Mouse (Mus musculus) hindbrain, embryonic 10.5 days (tissue): ENCODE data around the gene Zfp119b. TPM values are rescaled to one million over a fixed set of nuclear protein-coding genes. Genes with fewer than 3 reads are reported as not detected.
"Not testable (repeated sequence)": the region's sequence is repeated elsewhere in the genome, so short reads cannot be mapped to it uniquely, and the experiment has no call there.

Experiments used
- DNase-seq: peaks from one replicate; pipeline ENCODE4 v3.0.0-alpha.2; 2017; ENCODE audit warnings: low spot score
- H3K27ac ChIP-seq: fragments of 300-500 bp; sonication (generic); 2 replicates; pipeline ENCODE4 v1.5.1; 2016; ENCODE audit warnings: mild to moderate bottlenecking, moderate library complexity
- H3K27me3 ChIP-seq: fragments of 300-500 bp; sonication (generic); 2 replicates; pipeline ENCODE4 v1.6.1; 2016; ENCODE audit warnings: mild to moderate bottlenecking; ENCODE audit not compliant: poor library complexity, insufficient read depth, severe bottlenecking
- H3K36me3 ChIP-seq: fragments of 300-500 bp; sonication (generic); 2 replicates; pipeline ENCODE4 v1.6.1; 2016; ENCODE audit warnings: mild to moderate bottlenecking, moderate library complexity
- H3K4me1 ChIP-seq: fragments of 300-500 bp; sonication (generic); replicated peaks from 2 replicates; pipeline ENCODE4 v1.6.1; 2016; ENCODE audit warnings: mild to moderate bottlenecking
- H3K4me3 ChIP-seq: fragments of 300-500 bp; sonication (generic); 2 replicates; pipeline ENCODE4 v1.5.1; 2016; ENCODE audit warnings: mild to moderate bottlenecking, moderate library complexity
- H3K9me3 ChIP-seq: fragments of 300-500 bp; sonication (generic); 2 replicates; pipeline ENCODE4 v1.6.1; 2016; ENCODE audit warnings: mild to moderate bottlenecking, moderate library complexity
- WGBS: fragments of 180-500 bp; shearing (Covaris S2); methylation state at CpG from one replicate; pipeline ENCODE4 v1.1.7; 2016; 5-methylcytosine and 5-hydroxymethylcytosine counted together
- polyA plus RNA-seq: library from polyadenylated mRNA; unstranded; fragments of >200 nt; fragmentation: Nextera tagmentation; extraction: Ambion mirVana; gene quantifications from 2 replicates; pipeline ENCODE4 v1.2.1, GENCODE M21; 2016

The Zfp119b gene
- polyA plus RNA-seq, 1 experiment from 2014 or later: 4.6 TPM

DNA sequence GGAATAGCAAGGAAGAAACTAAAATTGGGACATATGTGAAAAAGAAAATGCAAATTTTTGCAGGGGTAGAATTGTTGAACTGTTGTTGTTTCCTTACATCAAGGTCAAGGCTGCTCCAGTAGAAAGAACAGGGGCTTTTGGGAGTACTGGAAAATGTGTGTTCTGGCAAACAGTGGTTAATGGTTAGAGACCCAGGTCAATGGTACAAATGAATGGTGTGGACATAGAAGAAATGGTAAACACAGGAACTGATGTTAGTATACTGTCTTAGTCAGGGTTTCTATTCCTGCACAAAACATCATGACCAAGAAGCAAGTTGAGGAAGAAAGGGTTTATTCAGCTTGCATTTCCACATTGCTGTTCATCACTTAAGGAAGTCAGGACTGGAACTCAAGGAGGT is 42.6 kb downstream of the Zfp119b start:
- H3K4me1 ChIP-seq: no peaks in the 10 kb centered on the region
- no peaks in the 10 kb centered on the region for H3K27me3 ChIP-seq
- DNase-seq: no peak
- no peaks in the 10 kb centered on the region for H3K36me3 ChIP-seq
- H3K9me3 ChIP-seq: no peaks in the 10 kb centered on the region
- H3K27ac ChIP-seq: no peak overlapping the region
- no peak overlapping the region for H3K4me3 ChIP-seq

DNA sequence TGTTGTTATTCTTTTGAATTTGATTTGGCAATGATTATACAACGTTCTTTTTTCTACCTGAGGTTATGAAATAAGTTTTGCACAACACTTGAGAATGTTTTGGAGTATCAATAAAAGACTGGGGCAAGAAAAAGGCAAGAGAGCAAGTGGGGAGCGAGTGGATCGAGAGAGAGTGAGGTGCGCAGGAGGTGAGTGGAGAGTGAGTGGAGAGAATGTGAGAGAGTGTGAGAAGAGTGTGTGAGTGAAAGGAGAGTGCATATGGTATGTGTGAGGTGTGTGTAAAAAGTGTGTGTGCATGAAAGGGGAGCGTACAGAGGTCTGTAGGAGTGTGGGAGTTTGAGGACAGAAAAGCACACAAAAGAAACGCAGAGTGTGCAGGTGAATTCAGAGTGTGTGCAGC is 45.2 kb downstream of the Zfp119b start:
- Histone ChIP-seq H3K4me3 (no peak overlapping the region), H3K9me3 (no peaks in the 10 kb centered on the region; the same call in 1 of the 2 replicates), H3K27ac (no peak overlapping the region), H3K36me3 (no peaks in the 10 kb centered on the region), H3K4me1 (no peaks in the 10 kb centered on the region), H3K27me3 (no peaks in the 10 kb centered on the region)
- WGBS: 77% methylated on average over 6 of the region's 6 CpGs
- DNase-seq: no peak

DNA sequence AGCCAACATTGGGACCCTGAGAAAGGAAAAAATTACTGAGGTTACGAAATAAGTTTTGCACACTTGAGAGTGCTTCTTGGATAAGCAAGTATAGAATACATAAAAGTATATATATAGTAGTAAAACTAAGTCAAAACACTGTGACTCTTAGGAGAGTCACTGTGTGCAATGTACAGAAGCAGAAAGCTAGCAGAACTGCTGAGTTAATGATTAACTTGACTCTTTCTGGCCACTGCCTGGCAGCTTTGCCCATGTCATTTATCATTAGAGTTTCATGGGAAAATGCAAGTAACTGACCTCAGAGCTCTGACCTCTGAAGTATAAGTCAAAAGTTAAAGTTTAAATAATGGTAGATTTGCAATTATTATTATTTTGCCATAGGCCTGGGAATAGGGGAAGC is 45.6 kb downstream of the Zfp119b start:
- no peaks in the 10 kb centered on the region; the same call in 1 of the 2 replicates for H3K36me3 ChIP-seq
- 86% methylated on average over 1 of the region's 1 CpGs for WGBS
- no peaks in the 10 kb centered on the region for H3K4me1 ChIP-seq

DNA sequence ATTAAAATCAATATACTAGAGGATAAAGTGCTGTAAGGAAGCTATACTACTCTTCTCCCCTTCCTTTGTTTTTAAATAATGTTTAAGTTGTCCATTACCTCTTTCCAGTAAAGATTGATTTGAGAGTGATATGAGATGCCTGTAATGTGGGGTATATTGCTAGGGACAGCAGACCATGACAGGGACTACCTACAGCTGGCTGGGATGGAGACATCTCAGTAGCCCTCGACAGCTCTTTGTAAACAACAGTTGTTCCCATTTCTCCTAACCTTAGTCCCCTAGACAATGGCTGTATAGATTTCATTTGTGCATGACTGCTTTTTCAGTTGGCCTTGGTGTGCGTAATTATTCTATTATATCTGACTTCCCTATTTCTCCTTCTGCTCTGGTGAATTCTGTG is 46.2 kb downstream of the Zfp119b start:
- Histone ChIP-seq H3K4me1 (no peaks in the 10 kb centered on the region), H3K36me3 (peaks cover 6% of the 10 kb centered on the region), H3K27me3 (no peaks in the 10 kb centered on the region), H3K4me3 (no peak overlapping the region), H3K9me3 (peaks cover 5% of the 10 kb centered on the region), H3K27ac (no peak overlapping the region)
- WGBS: 61% methylated on average over 2 of the region's 2 CpGs
- DNase-seq: no peak

More for the DNA sequence above, 45.6 kb downstream of the Zfp119b start:
- H3K27ac ChIP-seq: no peak overlapping the region
- DNase-seq: no peak
- H3K9me3 ChIP-seq: no peaks in the 10 kb centered on the region; the same call in 1 of the 2 replicates
- H3K4me3 ChIP-seq: no peak overlapping the region
- no peaks in the 10 kb centered on the region for H3K27me3 ChIP-seq

DNA sequence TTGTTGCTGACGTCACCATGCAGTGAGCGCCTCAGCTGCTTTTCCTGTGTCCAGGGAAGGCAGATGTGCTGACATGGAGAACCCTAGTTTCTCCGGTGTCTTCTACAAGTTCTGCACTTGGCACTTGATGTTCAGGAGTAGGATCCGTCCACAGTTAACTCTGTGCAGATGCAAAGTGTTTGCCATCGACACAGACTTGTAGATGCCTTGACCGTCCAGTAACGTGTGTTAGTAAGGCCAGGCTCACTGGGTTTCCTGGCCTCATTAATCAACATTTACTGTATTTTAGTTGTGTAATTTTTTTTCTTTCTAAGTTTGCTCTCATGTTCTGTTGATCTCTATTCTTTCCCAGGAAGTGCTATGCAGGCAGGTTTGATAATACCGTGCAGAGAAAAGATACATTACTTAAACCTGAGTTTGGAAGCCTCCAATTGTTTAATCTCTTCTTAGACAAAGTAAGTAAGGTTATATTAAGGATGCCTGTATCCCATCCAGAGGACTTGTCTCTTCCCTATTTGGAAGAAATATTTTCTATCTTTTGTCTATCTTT is 56.8 kb downstream of the Zfp119b start:
- WGBS: 17% methylated on average over 6 of the region's 8 CpGs
- not testable (repeated sequence) for H3K27me3 ChIP-seq, H3K9me3 ChIP-seq, H3K4me1 ChIP-seq
- H3K27ac ChIP-seq: peak overlapping the region; percentile 75
- H3K4me3 ChIP-seq: peak overlapping the region; percentile 54
- DNase-seq: peak; percentile 10
- peaks cover 29% of the 10 kb centered on the region for H3K36me3 ChIP-seq

Other genes starting within 250 kb of the Zfp119b start
- gene Pot1b, start 236.9 kb downstream of the Zfp119b start, polyA plus RNA-seq: 9.8 and 12.2 TPM in 2 replicates
- gene Adgre4, start 199.5 kb downstream of the Zfp119b start, polyA plus RNA-seq: 0.06 and 0.09 TPM in 2 replicates
- 6.3 and 8.3 TPM in 2 replicates for gene Zfp119a, start 70.6 kb downstream of the Zfp119b start, polyA plus RNA-seq
- gene Zfp959, start 57.4 kb downstream of the Zfp119b start, polyA plus RNA-seq: 12.1 and 13.3 TPM in 2 replicates
- gene Ebi3, start 3.1 kb upstream of the Zfp119b start, polyA plus RNA-seq: 1.9 and 2.8 TPM in 2 replicates
- gene Yju2, start 9.6 kb upstream of the Zfp119b start, polyA plus RNA-seq: 28.5 and 31.3 TPM in 2 replicates
- gene Shd, start 21.0 kb upstream of the Zfp119b start, polyA plus RNA-seq: 52.0 and 105 TPM in 2 replicates
- 67.6 and 99.5 TPM in 2 replicates for gene Fsd1, start 37.0 kb upstream of the Zfp119b start, polyA plus RNA-seq
- gene Stap2, start 56.1 kb upstream of the Zfp119b start, polyA plus RNA-seq: 6.0 and 8.3 TPM in 2 replicates
- gene Mpnd, start 56.2 kb upstream of the Zfp119b start, polyA plus RNA-seq: 131 and 177 TPM in 2 replicates
- 161 and 163 TPM in 2 replicates for gene Sh3gl1, start 87.1 kb upstream of the Zfp119b start, polyA plus RNA-seq
- 35.3 and 46.0 TPM in 2 replicates for gene Chaf1a, start 90.9 kb upstream of the Zfp119b start, polyA plus RNA-seq
- gene Ubxn6, start 125.5 kb upstream of the Zfp119b start, polyA plus RNA-seq: 38.7 and 52.7 TPM in 2 replicates
- 186 and 190 TPM in 2 replicates for gene Hdgfl2, start 130.1 kb upstream of the Zfp119b start, polyA plus RNA-seq
- 0.04 and 0.06 TPM in 2 replicates for gene Plin4, start 160.3 kb upstream of the Zfp119b start, polyA plus RNA-seq
- gene Plin5, start 168.1 kb upstream of the Zfp119b start, polyA plus RNA-seq: 0.39 and 0.42 TPM in 2 replicates
- not detected in 2 replicates for gene Lrg1, start 172.5 kb upstream of the Zfp119b start, polyA plus RNA-seq
- gene Sema6b, start 190.8 kb upstream of the Zfp119b start, polyA plus RNA-seq: 2.3 and 3.8 TPM in 2 replicates
- gene Tnfaip8l1, start 213.0 kb upstream of the Zfp119b start, polyA plus RNA-seq: 10.4 and 11.8 TPM in 2 replicates
- 70.5 and 80.6 TPM in 2 replicates for gene Mydgf, start 234.4 kb upstream of the Zfp119b start, polyA plus RNA-seq